Mouse (Mus musculus) embryonic facial prominence, embryonic 11.5 days (tissue): ENCODE data around the gene Lpin1. TPM values are rescaled to one million over a fixed set of nuclear protein-coding genes. Genes with fewer than 3 reads are reported as not detected.

Source experiments
- ATAC-seq: fragments of 200-750 bp; cut with Nextera tagmentation; replicated peaks from 2 replicates; pipeline ENCODE4 v1.8.0; 2017; ENCODE audit warnings: low read depth; ENCODE audit not compliant: insufficient number of reproducible peaks, low FRiP score, low TSS enrichment
- DNase-seq: peaks from one replicate; pipeline ENCODE4 v3.0.0-alpha.2; 2015; ENCODE audit warnings: low spot score
- H3K27ac ChIP-seq: fragments of 300-500 bp; sonication (generic); replicated peaks from 2 replicates; pipeline ENCODE4 v1.5.1; 2014; ENCODE audit warnings: mild to moderate bottlenecking, low read depth, low read length, control low read depth
- H3K27me3 ChIP-seq: fragments of 300-500 bp; sonication (generic); 2 replicates; pipeline ENCODE4 v1.6.1; 2014; ENCODE audit warnings: mild to moderate bottlenecking, low read length, moderate library complexity, mixed read lengths; ENCODE audit not compliant: control insufficient read depth, insufficient read depth
- H3K36me3 ChIP-seq: fragments of 300-500 bp; sonication (generic); replicated peaks from 2 replicates; pipeline ENCODE4 v1.6.1; 2014; ENCODE audit warnings: low read depth, mild to moderate bottlenecking, low read length, moderate library complexity, mixed read lengths; ENCODE audit not compliant: control insufficient read depth, insufficient read depth
- H3K4me1 ChIP-seq: fragments of 300-500 bp; sonication (generic); 2 replicates; pipeline ENCODE4 v1.6.1; 2014; ENCODE audit warnings: low read length, mixed read lengths; ENCODE audit not compliant: control insufficient read depth, insufficient read depth
- H3K4me2 ChIP-seq: fragments of 300-500 bp; sonication (generic); 2 replicates; pipeline ENCODE4 v1.6.1; 2014; ENCODE audit warnings: low read depth, mild to moderate bottlenecking, control low read depth, low read length, moderate library complexity
- H3K4me3 ChIP-seq: fragments of 300-500 bp; sonication (generic); 2 replicates; pipeline ENCODE4 v1.5.1; 2014; ENCODE audit warnings: low read depth, low read length, control low read depth
- H3K9ac ChIP-seq: fragments of 300-500 bp; sonication (generic); replicated peaks from 2 replicates; pipeline ENCODE4 v1.6.1; 2014; ENCODE audit warnings: mild to moderate bottlenecking, control low read depth, low read length
- H3K9me3 ChIP-seq: fragments of 300-500 bp; sonication (generic); replicated peaks from 2 replicates; pipeline ENCODE4 v1.6.1; 2016; ENCODE audit warnings: mild to moderate bottlenecking, low read length, inconsistent platforms, mixed read lengths; ENCODE audit not compliant: control insufficient read depth
- WGBS: fragments of 180-500 bp; shearing (Covaris S2); extraction: QIAGEN DNeasy Blood & Tissue Kit; methylation state at CpG from one replicate; pipeline ENCODE4 v1.1.7; 2014; 5-methylcytosine and 5-hydroxymethylcytosine counted together
- polyA plus RNA-seq: library from polyadenylated mRNA; unstranded; fragments of >200 nt; fragmentation: Nextera tagmentation; extraction: Ambion mirVana; gene quantifications from 2 replicates; pipeline ENCODE4 v1.2.1, GENCODE M21; 2014

Lpin1 gene
- polyA plus RNA-seq, 1 experiment from 2014 or later: 6.9 TPM

- H3K36me3 ChIP-seq: no peaks in the 10 kb centered on the region
- H3K27ac ChIP-seq: no peak overlapping the region
- no peaks in the 10 kb centered on the region for H3K4me1 ChIP-seq
- no peak overlapping the region for H3K9ac ChIP-seq
- no peak overlapping the region for H3K4me2 ChIP-seq
- H3K9me3 ChIP-seq: no peaks in the 10 kb centered on the region
- H3K27me3 ChIP-seq: no peaks in the 10 kb centered on the region
- no peak overlapping the region for H3K4me3 ChIP-seq
- 63% methylated on average over 2 of the region's 2 CpGs for WGBS
- ATAC-seq: no peak
- no peak for DNase-seq
These were observed 20.7 kb upstream of the Lpin1 start for GRCm38 (mm10) chr12:16631423-16631822.

DNA sequence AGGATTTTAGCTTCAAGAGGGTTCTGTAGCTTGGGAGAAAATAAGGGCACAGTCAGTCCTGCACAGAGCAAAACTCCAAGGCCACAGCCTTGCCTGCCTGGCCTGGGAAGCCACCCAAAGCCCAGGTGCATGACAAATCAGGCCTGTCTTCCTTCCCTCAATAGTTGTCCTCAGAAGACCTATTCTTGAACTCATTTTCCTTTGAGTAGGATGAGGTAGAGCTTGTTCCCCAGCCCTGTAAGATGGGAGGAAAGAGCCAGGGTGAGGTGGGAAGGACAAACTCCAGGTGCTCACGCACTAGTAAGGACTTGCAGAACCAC, 20.1 kb upstream of the Lpin1 start:
- Histone ChIP-seq H3K27ac (no peak overlapping the region), H3K9me3 (no peaks in the 10 kb centered on the region), H3K9ac (no peak overlapping the region), H3K36me3 (no peaks in the 10 kb centered on the region), H3K4me3 (no peak overlapping the region), H3K4me1 (no peaks in the 10 kb centered on the region), H3K27me3 (no peaks in the 10 kb centered on the region), H3K4me2 (no peak overlapping the region)
- no peak for DNase-seq
- no peak for ATAC-seq
- 89% methylated on average over 1 of the region's 1 CpGs for WGBS

DNA sequence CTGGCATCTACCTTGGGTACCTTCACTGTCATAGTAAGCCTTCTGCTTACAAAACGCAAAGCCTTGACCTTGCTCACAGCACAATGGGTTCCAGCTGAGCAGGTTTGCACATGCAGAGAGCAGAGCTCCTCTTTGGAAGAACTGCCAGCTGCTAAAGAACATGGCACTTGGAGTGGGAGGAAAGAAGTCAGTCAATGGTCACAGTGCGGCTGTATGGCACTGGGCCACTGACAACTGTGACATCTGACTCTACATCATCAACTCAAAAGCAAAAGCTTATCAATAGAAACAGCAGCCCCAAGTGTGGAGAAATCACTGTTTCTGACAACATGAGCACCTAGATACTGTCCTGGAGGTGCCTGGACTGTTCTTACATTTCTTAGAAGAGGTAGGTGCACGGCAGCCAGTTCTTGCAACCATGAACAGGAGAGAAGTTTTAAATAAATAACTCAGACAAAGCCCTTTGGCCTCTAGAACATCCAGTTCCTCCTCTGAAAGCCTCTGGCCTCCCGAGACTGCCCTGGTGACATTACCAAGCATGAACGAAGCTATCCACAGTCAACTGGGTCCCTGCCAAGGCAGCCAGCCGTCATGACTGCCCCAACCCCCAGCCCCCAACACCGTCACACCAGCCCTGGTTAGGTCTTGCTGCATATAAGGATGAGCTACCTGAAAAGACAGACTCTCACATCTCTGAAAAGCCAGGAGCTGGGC, 19.5 kb upstream of the Lpin1 start:
- DNase-seq: no peak
- Histone ChIP-seq H3K27me3 (no peaks in the 10 kb centered on the region), H3K9ac (no peak overlapping the region), H3K36me3 (no peaks in the 10 kb centered on the region), H3K4me3 (no peak overlapping the region), H3K9me3 (no peaks in the 10 kb centered on the region), H3K27ac (no peak overlapping the region), H3K4me1 (no peaks in the 10 kb centered on the region), H3K4me2 (no peak overlapping the region)
- no peak for ATAC-seq
- 76% methylated on average over 7 of the region's 7 CpGs for WGBS

DNA sequence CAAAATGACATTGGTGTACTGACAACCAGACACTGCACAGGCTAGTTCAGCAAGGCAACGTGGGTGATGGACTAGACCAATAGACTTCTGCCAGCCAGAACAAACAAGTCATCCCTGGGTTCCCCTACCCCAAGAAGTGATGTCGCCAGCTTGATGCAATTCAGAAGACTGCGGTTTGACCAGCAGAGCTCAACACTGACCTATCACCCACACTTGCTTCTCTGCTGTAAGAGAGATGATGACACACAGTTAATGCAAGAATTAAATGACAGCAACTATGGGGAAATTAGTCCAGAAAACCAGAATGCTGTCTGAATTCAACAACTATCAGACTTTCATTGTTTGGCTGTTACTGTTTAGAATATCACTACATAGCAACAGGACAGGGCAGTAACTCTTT, 9.5 kb upstream of the Lpin1 start:
- no peak overlapping the region for H3K4me3 ChIP-seq
- H3K4me1 ChIP-seq: no peaks in the 10 kb centered on the region
- 86% methylated on average over 3 of the region's 3 CpGs for WGBS
- H3K27me3 ChIP-seq: no peaks in the 10 kb centered on the region
- no peaks in the 10 kb centered on the region for H3K9me3 ChIP-seq
- no peaks in the 10 kb centered on the region for H3K36me3 ChIP-seq
- no peak for ATAC-seq
- no peak overlapping the region for H3K4me2 ChIP-seq
- H3K27ac ChIP-seq: no peak overlapping the region
- H3K9ac ChIP-seq: no peak overlapping the region
- no peak for DNase-seq

GRCm38 (mm10) chr12:16619453-16619852, 8.7 kb upstream of the Lpin1 start:
- H3K9me3 ChIP-seq: no peaks in the 10 kb centered on the region
- H3K4me3 ChIP-seq: no peak overlapping the region
- no peaks in the 10 kb centered on the region for H3K27me3 ChIP-seq
- no peak overlapping the region for H3K4me2 ChIP-seq
- H3K4me1 ChIP-seq: no peaks in the 10 kb centered on the region
- 80% methylated on average over 6 of the region's 6 CpGs for WGBS
- no peak for ATAC-seq
- H3K36me3 ChIP-seq: no peaks in the 10 kb centered on the region
- H3K27ac ChIP-seq: no peak overlapping the region
- no peak for DNase-seq
- H3K9ac ChIP-seq: no peak overlapping the region

DNA sequence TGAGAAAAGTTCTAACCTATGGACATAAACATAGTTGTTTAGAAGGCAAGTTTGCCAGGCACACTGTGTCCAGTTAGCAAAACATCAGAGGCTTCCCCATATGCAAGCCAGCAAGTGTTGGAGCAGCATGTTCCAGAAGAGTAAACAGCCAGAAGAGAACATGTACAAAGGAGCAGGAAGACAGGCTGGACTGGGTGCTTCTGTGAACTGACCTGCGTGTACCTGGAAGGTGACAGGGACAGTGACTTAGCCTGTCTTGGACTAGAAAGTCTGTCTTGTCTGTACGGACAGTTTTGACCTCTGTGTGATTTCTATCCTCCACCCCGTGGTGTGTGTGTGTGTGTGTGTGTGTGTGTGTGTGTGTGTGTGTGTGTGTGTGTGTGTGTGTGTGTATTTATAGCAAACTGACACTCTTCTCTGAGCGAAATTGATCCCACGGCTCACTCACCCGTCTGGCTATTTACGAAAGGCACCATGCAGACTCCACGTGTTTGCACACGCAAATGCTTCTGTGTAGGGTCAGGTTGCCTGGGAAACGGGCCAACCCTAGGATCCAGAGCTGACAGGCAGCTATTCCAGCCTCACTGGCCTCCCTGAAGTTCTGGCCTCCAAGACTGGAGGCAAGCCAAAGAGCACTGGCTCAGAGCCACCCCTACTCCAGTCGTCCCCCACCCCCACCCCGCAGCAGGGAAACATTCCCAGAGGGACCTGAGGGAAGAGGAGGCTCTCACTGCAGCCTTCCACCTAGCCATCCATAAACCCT, 7.9 kb upstream of the Lpin1 start:
- H3K36me3 ChIP-seq: no peaks in the 10 kb centered on the region
- no peak overlapping the region for H3K4me2 ChIP-seq
- peak; percentile 59 for DNase-seq
- H3K9me3 ChIP-seq: no peaks in the 10 kb centered on the region
- no peaks in the 10 kb centered on the region for H3K4me1 ChIP-seq
- H3K4me3 ChIP-seq: no peak overlapping the region
- H3K27ac ChIP-seq: no peak overlapping the region
- H3K27me3 ChIP-seq: no peaks in the 10 kb centered on the region
- 33% methylated on average over 12 of the region's 12 CpGs for WGBS
- ATAC-seq: peak; percentile 64; the same call in 1 of the 2 replicates
- H3K9ac ChIP-seq: no peak overlapping the region

DNA sequence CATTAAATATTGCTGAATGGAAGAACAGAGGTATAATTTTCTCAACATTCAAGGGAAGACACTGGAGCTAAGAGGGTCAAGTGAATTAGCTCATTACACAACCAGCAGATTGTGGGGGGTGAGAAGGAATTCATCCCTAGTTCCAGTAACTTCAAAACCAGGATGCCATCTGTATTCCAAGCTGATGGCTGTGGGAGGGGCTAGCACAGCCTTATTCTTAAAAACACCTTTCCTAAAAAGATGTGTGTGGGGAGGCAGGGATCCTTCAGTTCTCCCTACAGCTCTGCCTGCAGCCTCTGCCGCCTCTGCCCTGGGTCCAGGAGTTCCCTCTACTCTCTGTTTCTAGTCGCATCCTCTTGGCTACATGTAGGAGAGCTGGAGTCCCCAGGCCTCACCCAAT, 5.0 kb upstream of the Lpin1 start:
- Histone ChIP-seq H3K4me1 (no peaks in the 10 kb centered on the region), H3K4me3 (no peak overlapping the region), H3K27ac (no peak overlapping the region), H3K9me3 (no peaks in the 10 kb centered on the region), H3K9ac (no peak overlapping the region), H3K4me2 (no peak overlapping the region), H3K27me3 (no peaks in the 10 kb centered on the region), H3K36me3 (no peaks in the 10 kb centered on the region)
- ATAC-seq (no peak), DNase-seq (no peak)
- 80% methylated on average over 2 of the region's 2 CpGs for WGBS

DNA sequence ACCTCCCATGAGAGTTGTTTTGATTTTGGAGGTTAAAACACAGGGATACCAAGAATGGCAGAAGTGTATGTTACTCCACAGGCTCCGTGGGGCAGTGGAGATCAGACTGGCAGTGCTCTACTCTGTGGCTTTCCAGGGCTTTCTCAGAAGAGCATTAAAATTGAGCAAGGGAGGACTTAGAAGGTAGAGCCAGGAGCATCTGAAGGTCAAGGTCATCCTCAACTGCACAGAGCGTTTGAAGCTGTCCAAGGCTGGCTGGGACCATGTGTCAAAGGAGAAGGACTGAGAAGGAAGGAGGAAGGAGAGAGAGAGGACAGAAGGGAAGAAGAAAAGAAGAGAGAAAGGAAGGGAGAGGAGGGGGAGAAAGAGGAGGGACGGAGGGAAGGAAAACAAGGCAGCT, 3.8 kb upstream of the Lpin1 start:
- H3K9ac ChIP-seq: no peak overlapping the region
- WGBS: 67% methylated on average over 3 of the region's 3 CpGs
- ATAC-seq (no peak), DNase-seq (no peak)
- no peaks in the 10 kb centered on the region for H3K4me1 ChIP-seq
- no peaks in the 10 kb centered on the region for H3K9me3 ChIP-seq
- H3K27ac ChIP-seq: no peak overlapping the region
- H3K27me3 ChIP-seq: no peaks in the 10 kb centered on the region
- H3K4me2 ChIP-seq: no peak overlapping the region
- H3K4me3 ChIP-seq: no peak overlapping the region
- no peaks in the 10 kb centered on the region for H3K36me3 ChIP-seq
